In genomic region chr15:89463334-89464235, GRCm38 (mm10) we compare ENCODE assay signal across 11 mouse cellular contexts. TPM values are rescaled to one million over a fixed set of nuclear protein-coding genes. Genes with fewer than 3 reads are reported as not detected.
DNase-seq lines count a peak whose midpoint lies in the region; ATAC-seq and TF ChIP-seq lines count a peak whose summit lies in the region.
"Had no signal": no experiment of that assay in that cellular context is flagged by ENCODE, and none has a peak within 500 bp of the region (broad histone marks: within the 10 kb centered on the region; RNA-seq: fewer than 3 reads in every experiment).

No protein-coding gene starts in this region.

- no peak overlapping the region for H3K4me3 ChIP-seq in cortical plate, adult 2 months (ENCODE audit: insufficient read depth, low read length)
- H3K4me3 ChIP-seq: embryonic facial prominence, embryonic 15.5 days; hindbrain, embryonic 15.5 days; midbrain, embryonic 10.5 days had no signal

- no peak for TF ChIP-seq POLR2A in cortical plate, adult 2 months (IDR thresholded peaks at IDR 0.05; ENCODE audit: extremely low read depth, insufficient read depth, low read length)

- ATAC-seq in erythroblast, adult 5-6 weeks (replicated peaks; ENCODE audit: low FRiP score, poor library complexity, severe bottlenecking): no peak

- no peak overlapping the region for H3K27ac ChIP-seq in cortical plate, adult 2 months (ENCODE audit: insufficient read depth, low read length)
- H3K27ac ChIP-seq: embryonic facial prominence, embryonic 15.5 days; hindbrain, embryonic 15.5 days; midbrain, embryonic 10.5 days had no signal

- TF ChIP-seq CTCF in cortical plate, adult 2 months (IDR thresholded peaks at IDR 0.05; ENCODE audit: extremely low read depth, insufficient read depth, low read length): peak; percentile 18; the same call in 1 of the 2 replicates

- DNase-seq in adrenal gland, postnatal 10 days: peak; percentile 40
- no peak for DNase-seq in adrenal gland, adult 8-10 months
- DNase-seq in kidney, adult 18-20 months: peak; percentile 31
- DNase-seq in kidney, adult 11 months: no peak
- peak; percentile 40 for DNase-seq in 3T3-L1 (ENCODE audit: low read depth, low spot score)
- no peak for DNase-seq in right cerebral cortex, postnatal 25 days

- no peaks in the 10 kb centered on the region for H3K4me1 ChIP-seq in cortical plate, adult 2 months (ENCODE audit: control insufficient read depth, insufficient read depth, low read length)
- H3K4me1 ChIP-seq: embryonic facial prominence, embryonic 15.5 days had no signal

RNA-seq across cellular contexts. Expression of gene Mapk8ip2, which starts 9.9 kb away (rescaled TPM):
- 10 to 100 TPM in 1 of 2 experiments, 1 to 10 TPM in 1; 6.9 to 12.7 TPM for total RNA-seq in adrenal gland, postnatal 10 days (2021)
- 10 to 100 TPM; 14.3 to 19.0 (median 15.0) TPM for total RNA-seq in adrenal gland, adult 8-10 months (2022)
- polyA plus RNA-seq in cortical plate, adult 2 months (2012; rRNA removed): 141 and 146 TPM in 2 replicates
- 0.19 and 0.21 TPM in 2 replicates for total RNA-seq in erythroblast, adult 5-6 weeks (2015; ENCODE audit: low replicate concordance)
- 0.14 and 0.34 TPM in 2 replicates for total RNA-seq in erythroblast, adult 5-6 weeks (2017; ENCODE audit: low replicate concordance)

RNA-seq across cellular contexts. Expression of gene Arsa, which starts 13.6 kb away (rescaled TPM):
- total RNA-seq in adrenal gland, postnatal 10 days (2021): 10 to 100 TPM; 26.6 to 29.5 TPM
- 10 to 100 TPM; 16.9 to 32.5 (median 21.6) TPM for total RNA-seq in adrenal gland, adult 8-10 months (2022)
- 39.9 and 40.2 TPM in 2 replicates for polyA plus RNA-seq in cortical plate, adult 2 months (2012; rRNA removed)
- total RNA-seq in erythroblast, adult 5-6 weeks (2015; ENCODE audit: low replicate concordance): 0.42 TPM in 1 of 2 replicates, not detected in the other
- total RNA-seq in erythroblast, adult 5-6 weeks (2017; ENCODE audit: low replicate concordance): 1.5 and 2.2 TPM in 2 replicates

RNA-seq across cellular contexts. Expression of gene Chkb, which starts 33.9 kb away (rescaled TPM):
- total RNA-seq in adrenal gland, postnatal 10 days (2021): 100 to 1,000 TPM; 106 to 128 TPM
- total RNA-seq in adrenal gland, adult 8-10 months (2022): 10 to 100 TPM; 47.0 to 76.2 (median 66.7) TPM
- 60.0 and 66.7 TPM in 2 replicates for polyA plus RNA-seq in cortical plate, adult 2 months (2012; rRNA removed)
- total RNA-seq in erythroblast, adult 5-6 weeks (2015; ENCODE audit: low replicate concordance): 82.0 and 92.2 TPM in 2 replicates
- total RNA-seq in erythroblast, adult 5-6 weeks (2017; ENCODE audit: low replicate concordance): 28.6 and 30.9 TPM in 2 replicates

RNA-seq across cellular contexts. Expression of gene Gm44502, which starts 34.1 kb away (rescaled TPM):
- total RNA-seq in adrenal gland, postnatal 10 days (2021): 1 to 10 TPM; 5.6 to 9.2 TPM
- total RNA-seq in adrenal gland, adult 8-10 months (2022): 1 to 10 TPM in 2 of 4 experiments, not detected in 2; 1.2 to 1.5 TPM
- 0.08 and 0.21 TPM in 2 replicates for polyA plus RNA-seq in cortical plate, adult 2 months (2012; rRNA removed)
- not detected in 2 replicates for total RNA-seq in erythroblast, adult 5-6 weeks (2015; ENCODE audit: low replicate concordance)
- total RNA-seq in erythroblast, adult 5-6 weeks (2017; ENCODE audit: low replicate concordance): 0.14 TPM in 1 of 2 replicates, not detected in the other
- polyA plus RNA-seq: embryonic facial prominence, embryonic 15.5 days; hindbrain, embryonic 15.5 days; midbrain, embryonic 10.5 days had no signal

RNA-seq across cellular contexts. Expression of gene C730034F03Rik, which starts 34.2 kb away (rescaled TPM):
- total RNA-seq in adrenal gland, postnatal 10 days (2021): 1 to 10 TPM; 2.5 to 3.5 TPM
- total RNA-seq in adrenal gland, adult 8-10 months (2022): 1 to 10 TPM; 1.1 to 2.3 (median 1.9) TPM
- 2.8 and 3.2 TPM in 2 replicates for polyA plus RNA-seq in cortical plate, adult 2 months (2012; rRNA removed)
- 0.58 and 1.0 TPM in 2 replicates for total RNA-seq in erythroblast, adult 5-6 weeks (2015; ENCODE audit: low replicate concordance)
- 1.4 and 5.3 TPM in 2 replicates for total RNA-seq in erythroblast, adult 5-6 weeks (2017; ENCODE audit: low replicate concordance)

Comparison
In these comparisons a context has a peak if more than half of its experiments do, and no peak if none do; other contexts are left out.
1. DNase-seq: peak in adrenal gland, postnatal 10 days (single experiment), kidney, adult 18-20 months (single experiment) and 3T3-L1 (single experiment); none in adrenal gland, adult 8-10 months (single experiment), kidney, adult 11 months (single experiment) and right cerebral cortex, postnatal 25 days (single experiment).
2. RNA of gene Mapk8ip2, which starts 9.9 kb away (total RNA-seq): 14.3 to 19.0 TPM in adrenal gland, adult 8-10 months and 6.9 to 12.7 TPM in adrenal gland, postnatal 10 days; 0.14 to 0.34 TPM in erythroblast, adult 5-6 weeks; every median in the first group is over 4 times any median in the second.
3. RNA of gene Arsa, which starts 13.6 kb away (total RNA-seq): 26.6 to 29.5 TPM in adrenal gland, postnatal 10 days and 16.9 to 32.5 TPM in adrenal gland, adult 8-10 months; 0.42 to 2.2 TPM in erythroblast, adult 5-6 weeks; every median in the first group is over 4 times any median in the second.